Mouse (Mus musculus) erythroid progenitor cell, adult 5-6 weeks (primary cell): ENCODE data around the gene Tpmt. TPM values are rescaled to one million over a fixed set of nuclear protein-coding genes. Genes with fewer than 3 reads are reported as not detected.

Experiments used
- ATAC-seq: replicated peaks from 2 replicates; pipeline ENCODE4 v1.8.0; 2016; ENCODE audit warnings: moderate number of reproducible peaks, mild to moderate bottlenecking, moderate TSS enrichment, inconsistent platforms; ENCODE audit not compliant: poor library complexity, low FRiP score, severe bottlenecking
- total RNA-seq, 2 experiments: library from RNA; stranded (forward) in 1 of 2; stranded (reverse) in 1 of 2; fragments of 150-400 nt in 1 of 2; fragments of 186-747, 209-891 nt in 1 of 2; gene quantifications; 2 replicates each; pipeline versions ENCODE4 v1.2.3 to v1.2.4; 2015 to 2017; ENCODE audit warnings: low replicate concordance in 2 of 2

Tpmt gene
- total RNA-seq, 2 experiments from 2014 or later, result 0.15 to 21.4 TPM

- ATAC-seq, result no peak
These were observed 54.0 kb downstream of the Tpmt start for GRCm38 (mm10) chr13:46990376-46991011.

GRCm38 (mm10) chr13:46987941-46988340, 56.6 kb downstream of the Tpmt start:
- no peak for ATAC-seq

- no peak for ATAC-seq
These were observed 58.3 kb downstream of the Tpmt start for GRCm38 (mm10) chr13:46986208-46986607.

- no peak for ATAC-seq
These were observed 60.7 kb downstream of the Tpmt start for GRCm38 (mm10) chr13:46983878-46984277.

GRCm38 (mm10) chr13:46979836-46980490, 64.6 kb downstream of the Tpmt start:
- ATAC-seq, result no peak

- no peak for ATAC-seq
These were observed 68.0 kb downstream of the Tpmt start for GRCm38 (mm10) chr13:46976532-46976931.

- no peak for ATAC-seq
These were observed 68.6 kb downstream of the Tpmt start for GRCm38 (mm10) chr13:46975930-46976329.

GRCm38 (mm10) chr13:46975031-46975551, 69.4 kb downstream of the Tpmt start:
- ATAC-seq, result no peak

Other genes with a start within 250 kb of the Tpmt start
- 1.7 and 3.6 TPM in 2 replicates for gene Kif13a, start 114.9 kb downstream of the Tpmt start, total RNA-seq (2015; ENCODE audit: low replicate concordance)
- 6.5 and 6.7 TPM in 2 replicates for gene Kif13a, start 114.9 kb downstream of the Tpmt start, total RNA-seq (2017; ENCODE audit: low replicate concordance)
- gene Nhlrc1, start 29.9 kb downstream of the Tpmt start, total RNA-seq (2015; ENCODE audit: low replicate concordance), result not detected in 2 replicates
- gene Nhlrc1, start 29.9 kb downstream of the Tpmt start, total RNA-seq (2017; ENCODE audit: low replicate concordance), result not detected in 2 replicates
- gene Kdm1b, start 1.2 kb downstream of the Tpmt start, total RNA-seq (2015; ENCODE audit: low replicate concordance), result 3.4 and 4.3 TPM in 2 replicates
- gene Kdm1b, start 1.2 kb downstream of the Tpmt start, total RNA-seq (2017; ENCODE audit: low replicate concordance), result 6.8 and 9.8 TPM in 2 replicates
- gene Dek, start 61.5 kb upstream of the Tpmt start, total RNA-seq (2015; ENCODE audit: low replicate concordance), result 1,007 and 1,162 TPM in 2 replicates
- gene Dek, start 61.5 kb upstream of the Tpmt start, total RNA-seq (2017; ENCODE audit: low replicate concordance), result 1,638 and 2,076 TPM in 2 replicates
- 0.84 and 2.9 TPM in 2 replicates for gene Rnf144b, start 77.9 kb upstream of the Tpmt start, total RNA-seq (2015; ENCODE audit: low replicate concordance)
- 0.77 and 1.1 TPM in 2 replicates for gene Rnf144b, start 77.9 kb upstream of the Tpmt start, total RNA-seq (2017; ENCODE audit: low replicate concordance)